Mouse (Mus musculus) adrenal gland, adult 8-10 months (tissue): ENCODE measurements around the gene Gm21117. TPM values are rescaled to one million over a fixed set of nuclear protein-coding genes. Genes with fewer than 3 reads are reported as not detected.
"Not testable (repeated sequence)": the region's sequence is repeated elsewhere in the genome, so short reads cannot be mapped to it uniquely, and the experiment has no call there.

Source experiments
- DNase-seq: peaks from one replicate; pipeline ENCODE4 v3.0.0; 2022
- total RNA-seq, 4 experiments: library from RNA; stranded (reverse); gene quantifications; 2 replicates each; pipeline ENCODE4 v1.2.4; 2022

Gm21117 gene
- total RNA-seq: not detected

- not testable (repeated sequence) for DNase-seq
Measured at GRCm38 (mm10) chrY:51124920-51125319, at the start of gene Gm21117. Gene Gm21117, plus strand, starts transcription at chrY:51125220.
